Mouse (Mus musculus) forebrain, embryonic 13.5 days (tissue): ENCODE data around the gene Card9. TPM values are rescaled to one million over a fixed set of nuclear protein-coding genes. Genes with fewer than 3 reads are reported as not detected.

Source experiments
- ATAC-seq: fragments of 200-750 bp; cut with Nextera tagmentation; 2 replicates; pipeline ENCODE4 v1.8.0; 2017
- H3K27ac ChIP-seq: fragments of 300-500 bp; sonication (generic); 2 replicates; pipeline ENCODE4 v1.5.1; 2015; ENCODE audit warnings: inconsistent platforms, mild to moderate bottlenecking, moderate library complexity
- H3K27me3 ChIP-seq: fragments of 300-500 bp; sonication (generic); 2 replicates; pipeline ENCODE4 v1.6.1; 2015; ENCODE audit warnings: mild to moderate bottlenecking, inconsistent platforms
- H3K36me3 ChIP-seq: fragments of 300-500 bp; sonication (generic); 2 replicates; pipeline ENCODE4 v1.6.1; 2015; ENCODE audit warnings: mild to moderate bottlenecking, inconsistent platforms; ENCODE audit not compliant: poor library complexity, severe bottlenecking
- H3K4me1 ChIP-seq: fragments of 300-500 bp; sonication (generic); 2 replicates; pipeline ENCODE4 v1.6.1; 2015; ENCODE audit warnings: inconsistent platforms
- H3K4me2 ChIP-seq: fragments of 300-500 bp; sonication (generic); 2 replicates; pipeline ENCODE4 v1.6.1; 2015; ENCODE audit warnings: inconsistent platforms, mild to moderate bottlenecking, moderate library complexity
- H3K4me3 ChIP-seq: fragments of 300-500 bp; sonication (generic); 2 replicates; pipeline ENCODE4 v1.5.1; 2015; ENCODE audit warnings: mild to moderate bottlenecking, inconsistent platforms
- H3K9ac ChIP-seq: fragments of 300-500 bp; sonication (generic); 2 replicates; pipeline ENCODE4 v1.6.1; 2015; ENCODE audit warnings: mild to moderate bottlenecking, inconsistent platforms
- H3K9me3 ChIP-seq: fragments of 300-500 bp; sonication (generic); replicated peaks from 2 replicates; pipeline ENCODE4 v1.6.1; 2016; ENCODE audit warnings: inconsistent platforms
- WGBS: fragments of 180-500 bp; shearing (Covaris S2); methylation state at CpG from one replicate; pipeline ENCODE4 v1.1.7; 2015; 5-methylcytosine and 5-hydroxymethylcytosine counted together
- polyA plus RNA-seq: library from polyadenylated mRNA; unstranded; fragments of >200 nt; fragmentation: Nextera tagmentation; extraction: Ambion mirVana; gene quantifications from 2 replicates; pipeline ENCODE4 v1.2.1, GENCODE M21; 2015

Card9 gene
- polyA plus RNA-seq, 1 experiment from 2014 or later = 0.72 TPM

DNA sequence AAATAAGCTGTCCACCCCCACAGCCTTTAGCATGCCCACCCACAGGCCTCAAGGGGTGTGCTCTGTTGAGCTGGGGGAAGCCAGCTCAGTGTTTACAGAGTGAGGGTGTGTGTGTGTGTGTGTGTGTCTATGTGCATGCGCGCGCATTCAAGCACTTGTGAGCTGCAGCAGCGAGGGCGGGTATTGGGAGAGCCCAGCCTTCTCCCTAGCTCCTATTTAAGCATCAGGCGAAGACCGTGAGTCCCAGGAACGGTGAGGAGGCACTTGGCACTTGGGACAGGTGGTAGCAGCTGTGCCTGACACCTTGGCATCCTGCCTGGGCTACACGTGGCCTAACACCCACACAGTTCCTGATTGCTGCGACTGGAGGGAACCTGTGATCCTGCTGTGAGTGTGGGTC, 18.7 kb downstream of the Card9 start:
- 80% methylated on average over 10 of the region's 10 CpGs for WGBS
- H3K4me3 ChIP-seq = no peak overlapping the region
- H3K27me3 ChIP-seq = no peaks in the 10 kb centered on the region
- no peak overlapping the region for H3K4me2 ChIP-seq
- ATAC-seq = no peak
- no peaks in the 10 kb centered on the region for H3K9me3 ChIP-seq
- H3K36me3 ChIP-seq = peaks cover 87% of the 10 kb centered on the region
- H3K4me1 ChIP-seq = peaks cover 8% of the 10 kb centered on the region; the same call in 1 of the 2 replicates
- H3K9ac ChIP-seq = no peak overlapping the region
- H3K27ac ChIP-seq = peak overlapping the region; percentile 6; the same call in 1 of the 2 replicates

DNA sequence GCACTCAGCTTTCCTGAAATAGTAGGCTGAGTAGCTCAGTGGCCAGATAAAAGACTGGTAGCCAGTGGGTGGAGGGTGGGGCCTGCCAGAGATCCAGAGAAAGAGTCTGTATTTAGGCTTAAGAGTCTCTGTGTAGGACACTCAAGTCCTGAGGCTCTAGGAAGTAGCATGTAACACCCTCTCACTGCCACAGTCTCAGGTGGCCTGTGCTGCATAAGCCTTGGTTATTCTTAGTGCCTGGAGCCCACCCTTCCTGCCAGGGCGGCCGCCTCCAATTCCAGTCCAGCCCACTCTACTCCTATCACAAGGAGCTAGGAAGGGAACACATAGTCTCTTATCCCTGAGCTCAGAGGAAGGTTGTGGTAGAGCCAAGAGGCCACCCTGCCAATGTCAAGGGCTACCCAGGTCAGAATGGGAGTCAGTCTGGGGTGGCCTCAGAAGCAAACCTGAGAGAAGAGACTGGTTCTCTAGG, 19.2 kb downstream of the Card9 start:
- Histone ChIP-seq H3K4me1 (peaks cover 8% of the 10 kb centered on the region; the same call in 1 of the 2 replicates), H3K27ac (no peak overlapping the region), H3K9ac (no peak overlapping the region), H3K4me3 (no peak overlapping the region), H3K9me3 (no peaks in the 10 kb centered on the region), H3K4me2 (no peak overlapping the region), H3K36me3 (peaks cover 82% of the 10 kb centered on the region), H3K27me3 (no peaks in the 10 kb centered on the region)
- 100% methylated on average over 2 of the region's 2 CpGs for WGBS
- ATAC-seq = no peak

DNA sequence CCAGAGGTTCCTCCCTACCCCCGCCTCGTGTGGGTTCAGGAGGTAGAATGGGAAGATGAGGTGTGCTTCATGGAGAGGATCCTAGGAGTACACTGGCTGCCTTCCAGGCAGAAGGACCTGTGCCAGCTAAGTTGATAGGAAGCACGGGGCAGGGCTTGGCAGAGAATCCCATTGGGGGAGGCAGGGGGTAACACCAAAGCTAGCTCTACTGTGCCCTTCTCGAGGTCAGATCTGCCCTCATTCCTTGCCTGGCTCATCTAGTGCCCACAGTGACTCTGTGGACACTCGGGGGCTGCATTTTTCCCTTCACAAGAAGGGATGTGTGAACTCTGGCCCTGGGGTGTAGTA, 21.5 kb downstream of the Card9 start:
- no peak for ATAC-seq
- H3K36me3 ChIP-seq = peaks cover 58% of the 10 kb centered on the region

DNA sequence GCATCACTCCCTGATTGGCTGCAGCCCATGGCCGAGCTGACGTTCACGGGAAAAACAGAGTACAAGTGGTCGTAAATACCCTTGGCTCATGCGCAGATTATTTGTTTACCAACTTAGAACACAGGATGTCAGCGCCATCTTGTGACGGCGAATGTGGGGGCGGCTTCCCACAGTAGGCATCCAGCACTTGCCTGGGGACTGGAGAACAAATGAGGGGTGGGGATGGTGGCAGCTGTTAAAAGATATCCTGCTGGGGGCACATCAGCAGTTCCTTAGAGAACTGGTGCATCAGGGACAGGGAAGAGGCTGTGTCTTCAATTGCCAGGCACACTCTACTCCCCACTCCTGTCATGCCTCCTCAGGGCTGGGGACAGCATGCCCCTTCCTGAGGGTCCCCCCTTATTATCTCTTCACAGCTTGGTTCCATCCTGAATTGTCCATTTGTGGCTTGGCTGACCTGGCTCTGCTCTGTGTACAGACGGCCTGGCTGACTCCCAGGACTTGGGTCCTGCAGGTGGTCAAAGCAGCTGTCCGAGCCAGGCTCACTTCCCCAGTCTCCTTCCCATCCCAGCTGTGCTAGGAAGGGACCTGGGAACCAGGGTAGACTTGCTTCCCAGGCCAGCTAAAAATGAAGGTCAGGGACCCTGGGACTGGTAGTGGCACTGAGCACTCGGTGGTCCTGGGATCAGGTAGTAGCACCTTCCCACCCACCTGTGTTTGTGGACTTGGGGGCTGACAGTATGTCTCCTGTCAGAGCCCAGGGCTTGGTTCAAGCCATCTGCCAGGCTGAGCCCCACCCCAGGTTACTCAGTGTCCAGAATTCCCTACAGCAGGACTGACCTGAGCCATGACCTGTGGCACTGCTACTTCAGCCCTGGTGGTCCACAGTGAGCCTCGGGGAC, 22.2 kb downstream of the Card9 start:
- Histone ChIP-seq H3K27me3 (no peaks in the 10 kb centered on the region), H3K27ac (no peak overlapping the region), H3K4me1 (peaks cover 8% of the 10 kb centered on the region; the same call in 1 of the 2 replicates), H3K4me2 (no peak overlapping the region), H3K9me3 (no peaks in the 10 kb centered on the region), H3K36me3 (peaks cover 52% of the 10 kb centered on the region), H3K4me3 (no peak overlapping the region), H3K9ac (no peak overlapping the region)
- ATAC-seq = no peak
- 85% methylated on average over 10 of the region's 13 CpGs for WGBS

More for the DNA sequence above, 21.5 kb downstream of the Card9 start:
- no peaks in the 10 kb centered on the region for H3K9me3 ChIP-seq
- no peaks in the 10 kb centered on the region for H3K27me3 ChIP-seq
- 84% methylated on average over 5 of the region's 5 CpGs for WGBS
- no peak overlapping the region for H3K4me3 ChIP-seq
- H3K27ac ChIP-seq = no peak overlapping the region
- peaks cover 8% of the 10 kb centered on the region; the same call in 1 of the 2 replicates for H3K4me1 ChIP-seq
- no peak overlapping the region for H3K4me2 ChIP-seq
- H3K9ac ChIP-seq = no peak overlapping the region

DNA sequence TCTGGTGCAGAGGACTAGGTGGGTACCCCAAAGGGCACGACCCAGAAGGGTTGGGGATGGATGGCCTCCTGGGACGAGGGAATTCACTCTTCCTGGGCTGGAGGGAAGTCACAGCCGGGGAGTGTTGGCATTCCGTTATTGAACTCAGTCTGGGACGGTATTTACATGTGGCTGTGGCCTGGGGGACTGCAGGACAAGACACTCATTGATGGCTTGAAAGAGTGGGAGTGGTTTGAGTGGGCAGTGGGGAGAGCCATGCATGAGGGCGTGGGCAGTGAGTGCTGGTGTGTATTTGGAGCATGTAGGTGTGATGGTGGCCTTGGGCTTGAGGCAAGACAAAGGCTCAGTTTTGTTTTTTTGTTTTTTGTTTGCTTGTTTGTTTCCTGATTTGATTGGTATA, 30.0 kb downstream of the Card9 start:
- Histone ChIP-seq H3K27ac (no peak overlapping the region), H3K9me3 (no peaks in the 10 kb centered on the region), H3K4me2 (no peak overlapping the region), H3K4me1 (no peaks in the 10 kb centered on the region), H3K9ac (no peak overlapping the region), H3K36me3 (peaks cover 62% of the 10 kb centered on the region), H3K27me3 (no peaks in the 10 kb centered on the region), H3K4me3 (no peak overlapping the region)
- no peak for ATAC-seq
- WGBS = 84% methylated on average over 6 of the region's 6 CpGs

DNA sequence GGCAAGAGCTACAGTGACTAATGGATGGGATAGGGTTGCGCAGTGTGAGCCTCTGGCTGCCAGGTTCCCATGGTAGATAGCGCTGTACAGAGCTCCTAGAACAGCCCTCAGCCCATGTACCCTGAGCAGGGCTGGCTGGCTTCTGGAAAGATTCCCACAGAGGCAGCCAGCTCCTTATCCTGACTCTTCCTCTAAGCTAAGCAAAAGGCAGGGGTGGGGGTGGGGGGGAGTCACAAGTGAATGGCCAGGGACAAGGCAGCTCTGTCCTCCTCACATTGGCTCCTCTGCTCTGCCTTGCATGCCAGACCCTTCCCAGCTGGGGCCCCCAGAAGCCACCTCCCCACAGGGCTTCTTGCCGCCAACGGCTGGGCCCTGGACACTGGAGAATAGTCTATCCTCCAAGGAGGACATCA, 30.7 kb downstream of the Card9 start:
- no peak overlapping the region for H3K9ac ChIP-seq
- no peak overlapping the region for H3K4me2 ChIP-seq
- ATAC-seq = no peak
- WGBS = 91% methylated on average over 4 of the region's 4 CpGs
- no peaks in the 10 kb centered on the region for H3K27me3 ChIP-seq
- H3K9me3 ChIP-seq = no peaks in the 10 kb centered on the region
- peaks cover 69% of the 10 kb centered on the region for H3K36me3 ChIP-seq
- H3K4me3 ChIP-seq = no peak overlapping the region
- no peak overlapping the region for H3K27ac ChIP-seq
- H3K4me1 ChIP-seq = no peaks in the 10 kb centered on the region

DNA sequence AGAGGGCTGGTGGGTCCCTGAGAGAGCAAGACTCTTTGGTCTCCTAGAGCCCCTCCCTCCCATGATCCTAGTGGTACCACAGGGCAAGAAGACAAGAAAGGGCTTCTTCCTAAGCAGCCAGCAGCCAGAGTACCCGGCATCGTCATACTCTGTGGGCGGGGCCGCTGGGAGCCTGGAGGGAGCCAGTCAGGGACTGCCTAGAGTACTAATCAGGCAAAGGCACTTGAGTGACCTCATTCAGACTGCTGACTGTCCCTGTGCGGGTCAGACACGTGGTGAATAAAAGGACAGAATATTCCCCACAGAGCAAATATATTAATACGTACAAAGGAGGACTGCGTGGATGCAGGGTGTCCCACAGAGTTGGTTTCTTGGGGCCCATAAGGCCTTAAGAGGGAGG, 31.3 kb downstream of the Card9 start:
- no peak overlapping the region for H3K4me2 ChIP-seq
- no peaks in the 10 kb centered on the region for H3K9me3 ChIP-seq
- no peak overlapping the region for H3K4me3 ChIP-seq
- H3K36me3 ChIP-seq = peaks cover 75% of the 10 kb centered on the region
- no peaks in the 10 kb centered on the region for H3K4me1 ChIP-seq
- ATAC-seq = peak; percentile 17; the same call in 1 of the 2 replicates
- WGBS = 59% methylated on average over 8 of the region's 8 CpGs
- H3K27me3 ChIP-seq = no peaks in the 10 kb centered on the region
- no peak overlapping the region for H3K9ac ChIP-seq
- no peak overlapping the region for H3K27ac ChIP-seq

DNA sequence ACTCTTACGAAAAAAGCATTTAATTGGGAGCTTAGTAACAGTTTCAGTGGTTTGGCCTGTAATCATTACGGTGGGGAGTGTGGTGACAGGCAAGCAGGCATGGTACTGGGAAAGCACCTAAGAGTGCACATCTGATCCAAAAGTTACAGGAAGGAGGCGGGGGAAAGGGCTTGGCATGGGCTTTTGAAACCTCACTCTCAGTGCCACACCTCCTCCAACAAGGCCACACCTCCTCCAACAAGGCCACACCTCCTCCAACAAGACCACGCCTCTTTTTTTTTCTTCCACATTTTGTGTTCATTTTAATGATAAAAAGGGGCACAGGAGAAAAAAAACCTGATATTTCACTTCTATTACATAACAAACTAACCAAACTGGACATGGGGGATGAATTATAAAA, 32.9 kb downstream of the Card9 start:
- no peak overlapping the region for H3K4me3 ChIP-seq
- no peak for ATAC-seq
- no peaks in the 10 kb centered on the region for H3K4me1 ChIP-seq
- no peak overlapping the region for H3K4me2 ChIP-seq
- H3K36me3 ChIP-seq = peaks cover 89% of the 10 kb centered on the region
- no peak overlapping the region for H3K9ac ChIP-seq
- WGBS = 84% methylated on average over 4 of the region's 4 CpGs
- no peaks in the 10 kb centered on the region for H3K27me3 ChIP-seq
- H3K27ac ChIP-seq = no peak overlapping the region
- H3K9me3 ChIP-seq = no peaks in the 10 kb centered on the region

DNA sequence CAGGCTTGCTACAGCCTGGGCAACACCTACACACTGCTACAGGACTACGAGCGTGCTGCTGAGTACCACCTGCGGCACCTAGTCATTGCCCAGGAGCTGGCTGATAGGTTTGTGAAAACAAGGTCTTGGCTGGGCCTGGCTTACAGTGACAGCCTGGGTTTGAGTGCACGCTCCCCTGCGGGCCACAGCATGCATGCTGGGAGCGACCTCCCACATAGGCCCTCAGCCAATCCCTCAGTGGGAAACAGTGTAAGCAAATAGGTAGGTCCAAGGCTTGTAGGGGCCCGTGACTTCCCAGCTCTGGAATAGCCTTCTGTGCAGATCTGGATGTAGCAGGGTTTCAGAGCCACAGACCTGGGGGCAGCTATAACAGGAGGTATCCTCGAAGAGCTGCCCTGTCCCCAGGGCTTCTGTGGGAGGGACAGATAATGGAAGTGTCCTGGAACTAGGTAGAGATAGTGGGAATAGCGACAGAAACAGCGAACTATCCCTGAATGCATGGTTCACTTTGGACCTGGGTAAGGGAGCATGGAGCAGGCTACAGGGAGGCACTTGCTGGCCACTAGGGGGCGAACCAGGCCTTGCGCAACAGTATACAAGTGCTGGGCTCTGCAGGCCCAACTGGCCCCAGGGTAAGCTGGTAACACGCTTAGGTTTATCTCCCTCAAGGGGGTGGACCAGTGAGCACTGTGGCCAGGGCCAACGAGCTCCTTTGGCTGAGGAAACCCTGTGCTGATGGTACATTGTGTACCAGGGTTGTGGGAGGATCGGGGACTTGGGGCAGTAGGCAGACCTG, 35.1 kb downstream of the Card9 start:
- Histone ChIP-seq H3K27me3 (no peaks in the 10 kb centered on the region), H3K9me3 (no peaks in the 10 kb centered on the region), H3K4me1 (no peaks in the 10 kb centered on the region), H3K9ac (no peak overlapping the region), H3K4me2 (no peak overlapping the region), H3K36me3 (peaks cover 81% of the 10 kb centered on the region), H3K4me3 (no peak overlapping the region), H3K27ac (no peak overlapping the region)
- 63% methylated on average over 15 of the region's 15 CpGs for WGBS
- ATAC-seq = peak; percentile 74

DNA sequence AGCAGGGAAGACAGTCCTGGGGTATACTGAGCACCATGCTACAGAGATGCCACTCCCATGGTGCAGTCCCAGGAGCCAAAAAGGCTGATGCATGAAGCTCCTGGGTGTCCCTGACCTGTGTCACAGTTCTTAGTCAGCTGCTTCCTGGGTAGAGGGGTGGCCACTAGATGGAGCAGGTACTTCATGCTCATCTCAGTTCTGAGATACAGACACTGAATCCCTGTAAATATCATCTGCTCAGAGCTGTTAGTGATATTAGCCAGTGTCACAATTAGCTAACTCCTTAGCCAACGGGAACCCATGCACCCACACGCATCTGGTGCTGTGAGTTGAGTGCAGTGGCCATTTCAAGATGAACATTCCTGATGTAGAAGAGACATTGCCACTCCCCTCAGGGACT, 35.8 kb downstream of the Card9 start:
- Histone ChIP-seq H3K9me3 (no peaks in the 10 kb centered on the region), H3K36me3 (peaks cover 74% of the 10 kb centered on the region), H3K4me3 (no peak overlapping the region), H3K9ac (no peak overlapping the region), H3K4me2 (no peak overlapping the region), H3K27ac (no peak overlapping the region), H3K4me1 (peaks cover 6% of the 10 kb centered on the region), H3K27me3 (no peaks in the 10 kb centered on the region)
- ATAC-seq = no peak
- 90% methylated on average over 2 of the region's 2 CpGs for WGBS

DNA sequence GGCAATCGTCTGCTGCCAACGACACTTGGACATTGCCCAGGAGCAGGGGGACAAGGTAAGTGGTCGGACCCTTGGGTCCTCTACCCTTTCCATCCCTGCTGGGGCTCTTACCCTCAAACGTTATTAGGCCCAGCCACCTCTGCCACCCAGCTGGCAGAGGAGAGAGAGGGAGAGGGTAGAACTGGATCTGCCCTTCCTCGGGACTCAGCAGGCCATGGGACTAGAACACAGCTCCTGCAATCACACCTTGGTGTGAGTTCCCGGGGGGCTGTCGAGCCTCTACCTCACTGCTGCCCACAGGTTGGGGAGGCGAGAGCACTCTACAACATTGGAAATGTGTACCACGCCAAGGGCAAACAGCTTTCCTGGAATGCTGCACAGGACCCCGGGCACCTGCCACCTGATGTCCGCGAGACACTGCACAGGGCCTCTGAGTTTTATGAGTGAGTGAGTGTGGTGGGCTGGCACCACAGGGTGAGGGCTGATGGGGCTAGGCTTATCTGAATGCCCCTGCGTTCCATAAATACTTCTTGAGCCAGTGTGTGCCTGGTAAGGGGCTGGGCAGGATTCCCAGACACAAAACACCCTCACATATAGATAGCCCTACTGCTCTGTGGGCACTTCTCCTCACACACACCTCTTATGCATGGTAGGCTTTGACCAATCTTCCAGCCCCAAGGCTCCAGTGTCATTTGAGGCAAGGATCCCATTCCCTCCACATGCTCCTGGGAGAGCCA, 37.0 kb downstream of the Card9 start:
- no peak overlapping the region for H3K4me3 ChIP-seq
- no peak overlapping the region for H3K9ac ChIP-seq
- no peak overlapping the region for H3K27ac ChIP-seq
- no peak overlapping the region for H3K4me2 ChIP-seq
- WGBS = 93% methylated on average over 13 of the region's 13 CpGs
- H3K36me3 ChIP-seq = peaks cover 76% of the 10 kb centered on the region
- no peaks in the 10 kb centered on the region for H3K9me3 ChIP-seq
- no peaks in the 10 kb centered on the region for H3K27me3 ChIP-seq
- H3K4me1 ChIP-seq = peaks cover 15% of the 10 kb centered on the region
- no peak for ATAC-seq
